Mouse (Mus musculus): ENCODE results near the gene Sept9. TPM values are rescaled to one million over a fixed set of nuclear protein-coding genes. Genes with fewer than 3 reads are reported as not detected.
"Not testable (repeated sequence)": the region's sequence is repeated elsewhere in the genome, so short reads cannot be mapped to it uniquely, and the experiment has no call there.

Sept9 gene
- polyA plus RNA-seq, 1 experiment = 253 TPM

DNA sequence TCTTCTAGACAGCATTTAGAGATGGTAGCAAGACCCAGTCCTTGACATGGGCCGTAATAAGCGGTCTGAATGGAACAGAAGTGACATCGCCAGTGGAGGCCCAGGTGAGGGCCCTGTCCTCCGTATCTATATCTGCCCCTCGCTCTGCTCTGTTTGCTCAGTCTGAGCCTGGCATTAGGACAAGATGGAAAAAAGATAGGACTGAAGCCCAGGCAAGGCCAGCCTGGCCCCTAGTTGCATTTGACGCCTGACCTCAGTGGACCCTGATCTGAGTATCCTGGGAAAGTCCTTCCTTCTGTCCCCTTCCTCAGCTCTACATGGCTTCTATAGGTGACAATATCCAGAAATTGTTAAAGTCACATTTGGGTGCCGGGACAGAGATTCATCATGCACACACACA lies 142.6 kb downstream of the Sept9 start:
- H3K4me3 ChIP-seq = no peak overlapping the region
- no peak overlapping the region for H3K4me2 ChIP-seq (ENCODE audit: low read depth)
- TF ChIP-seq POLR2A (IDR thresholded peaks at IDR 0.05; ENCODE audit: insufficient read length, low read depth) (no peak), SRF (IDR thresholded peaks at IDR 0.05; ENCODE audit: control insufficient read depth, insufficient read length, low read depth) (no peak), MYOD1 (IDR thresholded peaks at IDR 0.05; ENCODE audit: control insufficient read depth in 1 of 3, insufficient read length in 2 of 3, low read depth in 2 of 3) (no peak)
- H3ac ChIP-seq (ENCODE audit: control insufficient read depth, insufficient read length) = no peak overlapping the region
- peaks cover 100% of the 10 kb centered on the region for H3K79me2 ChIP-seq (ENCODE audit: control insufficient read depth, insufficient read depth)
- no peaks in the 10 kb centered on the region for H3K36me3 ChIP-seq (ENCODE audit: control insufficient read depth, insufficient read depth)
- H3K27me3 ChIP-seq (ENCODE audit: control insufficient read depth, insufficient read depth, insufficient read length) = no peaks in the 10 kb centered on the region

GRCm38 (mm10) chr11:117342490-117342889 lies 143.0 kb downstream of the Sept9 start:
- H3ac ChIP-seq (ENCODE audit: control insufficient read depth, insufficient read length); H3K27me3 ChIP-seq (ENCODE audit: control insufficient read depth, insufficient read depth, insufficient read length); H3K36me3 ChIP-seq (ENCODE audit: control insufficient read depth, insufficient read depth); H3K4me3 ChIP-seq; H3K4me2 ChIP-seq (ENCODE audit: low read depth): not testable (repeated sequence)
- peaks cover 100% of the 10 kb centered on the region for H3K79me2 ChIP-seq (ENCODE audit: control insufficient read depth, insufficient read depth)

- Histone ChIP-seq H3ac (ENCODE audit: control insufficient read depth, insufficient read length) (no peak overlapping the region), H3K27me3 (ENCODE audit: control insufficient read depth, insufficient read depth, insufficient read length) (no peaks in the 10 kb centered on the region), H3K4me2 (ENCODE audit: low read depth) (no peak overlapping the region), H3K4me3 (no peak overlapping the region), H3K79me2 (ENCODE audit: control insufficient read depth, insufficient read depth) (peaks cover 100% of the 10 kb centered on the region), H3K36me3 (ENCODE audit: control insufficient read depth, insufficient read depth) (no peaks in the 10 kb centered on the region)
- TF ChIP-seq POLR2AphosphoS2 (IDR thresholded peaks at IDR 0.05; ENCODE audit: insufficient read length, low read depth) (no peak), REST (IDR thresholded peaks at IDR 0.05; ENCODE audit: insufficient read depth, insufficient read length) (no peak), TCF12 (IDR thresholded peaks at IDR 0.05; ENCODE audit: insufficient read depth, poor library complexity, severe bottlenecking) (no peak)
Measured at GRCm38 (mm10) chr11:117343800-117344199, 144.3 kb downstream of the Sept9 start.

- Histone ChIP-seq H3K4me2 (ENCODE audit: low read depth) (peak overlapping the region; percentile 39), H3ac (ENCODE audit: control insufficient read depth, insufficient read length) (no peak overlapping the region), H3K27me3 (ENCODE audit: control insufficient read depth, insufficient read depth, insufficient read length) (no peaks in the 10 kb centered on the region), H3K4me3 (no peak overlapping the region), H3K36me3 (ENCODE audit: control insufficient read depth, insufficient read depth) (no peaks in the 10 kb centered on the region), H3K79me2 (ENCODE audit: control insufficient read depth, insufficient read depth) (peaks cover 100% of the 10 kb centered on the region)
- TF ChIP-seq USF1 (IDR thresholded peaks at IDR 0.05; ENCODE audit: low read depth) = no peak
- TF ChIP-seq CEBPB (IDR thresholded peaks at IDR 0.05; ENCODE audit: insufficient read depth, poor library complexity, severe bottlenecking) = no peak
- peak in 2 of 3 experiments; percentile 53 to 79 for TF ChIP-seq MYOG (IDR thresholded peaks at IDR 0.05; ENCODE audit: control insufficient read depth in 1 of 3, insufficient read depth in 1 of 3, insufficient read length in 2 of 3, low read depth in 2 of 3)
- peak in 2 of 3 experiments; percentile 32 to 69 for TF ChIP-seq MYOD1 (IDR thresholded peaks at IDR 0.05; ENCODE audit: control insufficient read depth in 1 of 3, insufficient read length in 2 of 3, low read depth in 2 of 3)
Measured at GRCm38 (mm10) chr11:117344339-117345021, 145.0 kb downstream of the Sept9 start.

DNA sequence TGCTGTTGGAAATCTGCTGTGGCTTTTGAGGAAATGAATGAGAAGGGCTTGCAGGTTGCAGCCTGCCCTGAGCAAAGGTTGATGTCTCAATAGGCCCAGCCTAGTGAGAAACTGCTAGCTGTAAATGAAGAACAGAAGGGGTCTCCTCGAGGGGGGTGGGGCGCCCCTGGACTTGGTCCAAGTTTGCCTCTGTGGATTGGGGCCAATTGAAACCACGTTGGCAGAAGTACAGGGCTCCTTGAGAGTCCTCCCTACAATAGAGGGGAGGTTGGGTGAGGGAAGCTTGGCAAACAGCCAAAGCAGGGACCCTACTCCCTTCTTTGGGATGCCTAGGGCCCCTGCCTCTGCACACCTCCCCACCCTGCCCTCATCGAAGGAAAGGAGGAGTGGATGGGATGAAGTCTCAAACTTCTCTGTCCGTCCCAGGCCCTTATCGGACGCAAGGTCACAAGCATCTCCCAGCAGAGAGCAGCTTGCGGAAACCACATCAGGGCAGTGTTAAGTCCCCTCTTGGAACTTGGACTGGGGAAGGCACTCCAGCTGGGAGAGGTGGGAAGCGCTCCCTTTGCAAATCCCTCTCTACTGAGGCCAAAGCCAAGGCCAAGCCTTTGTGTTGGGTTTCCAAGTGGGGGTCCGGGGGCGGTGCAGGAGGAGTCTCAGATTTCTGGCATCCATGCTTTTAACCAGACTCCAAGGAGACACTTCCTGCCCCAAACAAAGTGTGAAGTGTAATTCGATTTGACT lies 145.7 kb downstream of the Sept9 start:
- H3ac ChIP-seq (ENCODE audit: control insufficient read depth, insufficient read length) = no peak overlapping the region
- no peaks in the 10 kb centered on the region for H3K27me3 ChIP-seq (ENCODE audit: control insufficient read depth, insufficient read depth, insufficient read length)
- H3K4me2 ChIP-seq (ENCODE audit: low read depth) = peak overlapping the region; percentile 39
- H3K4me3 ChIP-seq = no peak overlapping the region
- H3K79me2 ChIP-seq (ENCODE audit: control insufficient read depth, insufficient read depth) = peaks cover 100% of the 10 kb centered on the region
- TF ChIP-seq CEBPB (IDR thresholded peaks at IDR 0.05; ENCODE audit: insufficient read depth, poor library complexity, severe bottlenecking) (no peak), MYOD1 (IDR thresholded peaks at IDR 0.05; ENCODE audit: control insufficient read depth in 1 of 3, insufficient read length in 2 of 3, low read depth in 2 of 3) (peak in 1 of 3 experiments; percentile 15)
- no peaks in the 10 kb centered on the region for H3K36me3 ChIP-seq (ENCODE audit: control insufficient read depth, insufficient read depth)

- Histone ChIP-seq H3K4me2 (ENCODE audit: low read depth) (no peak overlapping the region), H3K4me3 (no peak overlapping the region), H3K27me3 (ENCODE audit: control insufficient read depth, insufficient read depth, insufficient read length) (no peaks in the 10 kb centered on the region), H3K36me3 (ENCODE audit: control insufficient read depth, insufficient read depth) (peaks cover 9% of the 10 kb centered on the region), H3K79me2 (ENCODE audit: control insufficient read depth, insufficient read depth) (peaks cover 98% of the 10 kb centered on the region), H3ac (ENCODE audit: control insufficient read depth, insufficient read length) (no peak overlapping the region)
- no peak for TF ChIP-seq POLR2AphosphoS2 (IDR thresholded peaks at IDR 0.05; ENCODE audit: insufficient read length, low read depth)
- TF ChIP-seq MAX (IDR thresholded peaks at IDR 0.05; ENCODE audit: low read depth) = no peak
- no peak for TF ChIP-seq MYOD1 (IDR thresholded peaks at IDR 0.05; ENCODE audit: control insufficient read depth in 1 of 3, insufficient read length in 2 of 3, low read depth in 2 of 3)
- TF ChIP-seq MYOG (IDR thresholded peaks at IDR 0.05; ENCODE audit: control insufficient read depth in 1 of 3, insufficient read depth in 1 of 3, insufficient read length in 2 of 3, low read depth in 2 of 3) = no peak
- no peak for TF ChIP-seq POLR2A (IDR thresholded peaks at IDR 0.05; ENCODE audit: insufficient read length, low read depth)
- no peak for TF ChIP-seq E2F4 (IDR thresholded peaks at IDR 0.05; ENCODE audit: insufficient read depth)
- TF ChIP-seq USF1 (IDR thresholded peaks at IDR 0.05; ENCODE audit: low read depth) = no peak
- no peak for TF ChIP-seq CEBPB (IDR thresholded peaks at IDR 0.05; ENCODE audit: insufficient read depth, poor library complexity, severe bottlenecking)
- no peak for TF ChIP-seq REST (IDR thresholded peaks at IDR 0.05; ENCODE audit: insufficient read depth, insufficient read length)
- TF ChIP-seq TCF12 (IDR thresholded peaks at IDR 0.05; ENCODE audit: insufficient read depth, poor library complexity, severe bottlenecking) = no peak
- no peak for TF ChIP-seq SRF (IDR thresholded peaks at IDR 0.05; ENCODE audit: control insufficient read depth, insufficient read length, low read depth)
- TF ChIP-seq TCF3 (IDR thresholded peaks at IDR 0.05; ENCODE audit: insufficient read length, low read depth) = no peak
Measured at GRCm38 (mm10) chr11:117347256-117347655, 147.8 kb downstream of the Sept9 start.
